Mouse (Mus musculus): ENCODE results near the gene 2310022A10Rik.

2310022A10Rik gene

DNA sequence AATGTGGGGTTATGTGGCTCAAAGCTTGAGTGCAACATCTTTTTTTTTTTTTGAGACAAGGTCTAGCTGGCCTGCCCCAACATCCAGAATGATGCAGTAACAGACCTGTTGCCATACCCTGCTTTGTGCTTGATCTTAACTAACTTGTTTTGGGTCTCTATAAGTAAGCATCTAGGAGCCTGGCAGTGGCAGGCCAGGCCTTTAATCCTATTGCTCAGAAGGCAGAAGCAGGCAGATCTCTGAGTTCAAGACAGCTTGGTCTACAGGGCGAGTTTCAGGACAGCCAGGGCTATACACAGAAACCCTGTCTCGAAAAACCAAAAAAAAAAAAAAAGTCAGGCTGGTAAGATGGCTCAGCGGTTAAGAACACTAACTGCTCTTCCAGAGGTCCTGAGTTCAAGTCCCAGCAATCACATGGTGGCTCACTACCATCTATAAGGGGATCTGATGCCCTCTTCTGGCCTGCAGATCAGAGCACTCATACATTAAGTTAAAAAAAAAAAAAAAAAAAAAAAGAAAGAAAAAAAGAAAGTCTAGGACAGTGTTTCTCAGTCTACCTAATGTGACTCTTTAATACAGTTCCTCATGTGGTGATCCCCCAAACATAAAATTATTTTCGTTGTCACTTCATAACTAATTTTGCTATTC is 37.7 kb downstream of the 2310022A10Rik start:
- DNase-seq (ENCODE audit: low read depth, low spot score) = no peak

DNA sequence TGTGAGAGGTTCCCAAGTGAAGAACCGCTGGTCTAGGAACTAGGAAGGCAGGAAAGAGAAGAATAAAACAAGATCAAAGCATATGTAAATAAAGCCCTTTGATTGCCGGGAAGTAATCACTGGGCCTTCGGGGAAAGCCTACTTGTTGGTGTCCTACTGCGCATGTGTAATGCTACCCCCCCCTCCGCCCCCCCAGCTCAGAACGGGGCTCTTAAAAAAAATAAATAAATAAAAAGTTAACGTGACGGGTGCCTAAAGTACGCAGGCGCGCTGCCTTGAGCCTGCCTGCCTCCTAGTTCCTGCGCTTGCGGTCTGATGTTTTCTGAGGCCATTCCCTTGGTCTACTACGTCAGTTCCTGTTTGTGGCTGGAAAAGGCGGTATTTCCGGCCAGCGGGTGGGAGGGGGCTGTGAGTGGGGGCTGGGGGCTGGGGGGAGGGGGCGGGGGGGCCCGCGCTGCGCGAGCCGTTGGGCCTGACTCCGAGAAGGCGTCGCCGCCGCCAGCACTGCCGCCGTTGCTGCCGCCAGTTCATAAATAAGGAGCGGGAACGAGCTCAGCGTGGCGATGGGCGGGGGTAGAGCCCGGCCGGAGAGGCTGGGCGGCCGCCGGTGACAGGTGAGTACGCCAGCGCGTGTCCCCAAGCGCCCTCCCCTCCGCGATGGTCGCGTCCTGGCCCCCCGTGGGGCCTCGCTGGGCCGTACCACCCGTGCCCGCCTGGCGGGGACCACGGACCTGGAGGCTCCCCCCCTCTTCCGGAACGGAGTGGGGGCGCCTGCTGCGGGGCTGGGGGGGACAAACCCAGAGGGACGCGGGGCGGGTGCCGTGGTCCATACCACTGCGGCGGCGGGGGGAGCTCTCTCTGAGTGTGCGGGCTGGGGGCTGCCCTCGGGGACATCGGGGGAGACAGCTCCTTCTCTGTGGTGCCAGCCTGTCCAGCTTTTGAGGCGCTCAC is 38.5 kb downstream of the 2310022A10Rik start, which contains the start of gene Akt2:
Gene Akt2 (plus strand): TSS at position 287 of the 951 bp plus-strand sequence.
- peak; percentile 98 for DNase-seq (ENCODE audit: low read depth, low spot score)

DNA sequence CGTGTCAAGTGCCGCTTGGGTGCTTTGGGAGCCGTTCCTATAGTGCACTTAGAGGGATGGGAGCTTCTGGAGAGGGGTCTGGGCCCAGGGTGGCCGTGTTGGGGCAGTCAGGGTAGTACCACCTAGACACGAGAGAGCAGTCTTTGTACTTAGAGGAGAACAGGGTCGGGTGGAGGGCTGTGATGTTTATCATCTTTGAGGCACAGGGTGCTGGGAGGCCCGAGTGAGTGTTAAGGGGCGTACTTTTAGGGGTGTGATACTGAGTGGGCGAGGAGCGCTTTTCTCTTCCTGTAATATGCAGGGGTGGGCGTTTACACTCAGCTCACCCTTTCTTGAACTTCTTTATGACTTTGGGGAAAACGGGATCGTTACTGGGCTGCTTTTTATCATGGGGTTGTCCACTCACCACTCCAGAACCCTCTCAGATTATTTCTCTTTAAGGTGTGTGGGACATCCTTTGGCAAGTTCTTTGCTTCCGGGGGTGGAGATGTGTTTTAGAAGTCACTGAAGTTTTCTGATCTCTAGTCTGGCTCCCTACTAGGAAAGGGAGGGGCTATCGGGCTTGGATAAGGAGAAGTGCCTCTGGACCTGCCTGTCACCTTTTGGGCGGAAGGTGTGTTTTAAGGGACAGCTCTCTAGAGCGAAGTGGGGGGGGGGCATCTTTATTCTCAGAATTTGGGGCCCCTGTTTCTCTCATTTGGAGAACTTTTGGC is 39.3 kb downstream of the 2310022A10Rik start:
- DNase-seq (ENCODE audit: low read depth, low spot score) = no peak

DNA sequence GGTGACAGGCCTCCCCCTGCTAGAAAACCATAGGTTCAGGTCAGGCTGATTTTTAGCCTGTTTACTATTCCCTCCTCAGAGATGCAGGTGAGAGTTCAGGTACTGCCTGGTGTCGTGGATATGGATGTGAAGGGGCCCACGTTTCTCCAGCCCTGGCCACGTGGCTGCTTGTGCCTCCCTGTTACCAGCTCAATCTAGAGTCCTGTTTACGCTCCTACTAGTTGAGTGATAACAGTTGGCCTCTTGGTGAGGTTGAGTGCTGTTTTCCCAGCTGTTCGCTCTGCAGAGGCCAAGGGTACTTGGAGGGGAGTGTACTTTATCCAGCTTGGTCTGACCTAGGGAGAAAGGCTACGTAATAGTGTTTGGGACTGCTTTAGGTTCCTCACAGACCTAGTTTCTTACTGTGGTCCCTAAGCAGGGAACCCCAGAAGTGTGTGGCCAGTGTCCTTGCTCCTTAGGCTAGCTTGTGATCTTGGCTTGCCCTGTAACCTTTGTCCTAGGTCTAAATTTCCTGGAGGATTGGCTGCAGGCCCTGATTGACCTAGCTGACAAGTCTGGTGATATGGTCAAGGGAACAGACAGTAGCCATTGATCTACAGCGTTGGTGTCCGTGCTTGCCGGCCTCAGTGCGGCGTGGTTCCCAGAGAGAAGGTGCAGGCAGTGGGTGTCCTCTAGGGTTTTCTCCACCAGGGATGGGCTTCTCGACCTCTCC is 40.1 kb downstream of the 2310022A10Rik start:
- no peak for DNase-seq (ENCODE audit: low read depth, low spot score)

DNA sequence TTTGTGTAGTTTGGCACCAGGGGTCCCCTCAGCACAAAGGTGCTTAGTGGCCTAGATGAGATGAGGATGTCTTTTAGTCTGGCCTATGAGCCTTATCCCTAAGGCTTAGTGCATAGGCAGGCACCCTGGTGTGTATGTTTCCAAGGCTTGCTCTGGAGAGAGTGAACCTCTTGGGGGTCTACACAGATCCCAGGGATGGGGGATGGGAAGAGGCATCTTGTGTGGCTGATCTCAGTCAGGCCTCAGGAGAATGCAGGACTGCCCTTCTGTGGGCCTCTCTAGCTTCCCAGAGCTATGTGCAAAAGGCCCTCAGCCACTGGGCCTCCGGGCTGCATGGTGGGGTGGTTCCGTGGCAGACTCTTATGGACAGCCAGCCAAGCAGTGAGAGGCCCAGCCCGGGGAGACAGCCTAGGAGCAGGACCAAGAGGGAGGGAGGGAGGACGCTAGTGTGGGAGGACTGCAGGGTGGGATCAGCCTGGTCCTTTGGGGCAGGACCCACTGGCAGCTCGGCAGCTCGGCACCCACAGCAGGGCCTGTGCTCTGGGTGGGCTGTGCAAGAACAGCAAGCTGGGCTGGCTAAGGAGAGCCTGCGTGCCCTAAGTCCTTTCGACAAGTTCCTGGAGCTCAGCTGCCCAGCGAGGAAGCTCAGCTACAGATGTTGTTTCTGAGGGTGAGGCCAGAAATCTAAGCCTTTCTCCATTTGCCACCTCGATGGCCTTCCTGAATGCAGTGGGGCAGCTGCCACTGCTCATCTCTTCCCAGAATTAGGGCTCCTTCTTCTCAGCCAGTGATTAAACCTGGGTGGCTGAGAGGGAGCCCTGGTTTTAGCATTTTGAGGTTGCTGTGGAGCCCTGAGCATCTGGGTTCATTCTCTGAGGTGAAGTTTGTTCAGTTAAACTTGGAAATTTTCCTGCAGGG is 43.8 kb downstream of the 2310022A10Rik start:
- DNase-seq (ENCODE audit: low read depth, low spot score) = no peak

DNA sequence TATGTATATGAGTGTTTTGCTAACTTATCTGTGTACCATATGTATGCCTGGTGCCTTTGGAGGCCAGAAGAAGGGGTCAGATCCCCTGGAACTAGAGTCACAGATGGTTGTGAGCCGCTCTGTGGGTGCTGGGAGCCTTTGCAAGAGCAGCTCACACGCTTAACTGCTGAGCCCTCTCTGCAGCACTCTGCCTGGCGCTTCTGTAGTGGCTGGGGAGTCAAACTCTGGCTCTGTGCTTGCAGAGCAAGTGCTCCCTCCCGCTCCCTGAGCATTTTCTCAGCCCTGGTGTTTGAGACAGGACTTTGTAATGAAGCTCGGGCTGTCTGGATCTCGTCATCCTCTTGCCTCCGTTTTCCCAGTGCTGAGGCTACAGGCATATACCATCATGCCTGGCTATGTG is 45.0 kb downstream of the 2310022A10Rik start:
- no peak for DNase-seq (ENCODE audit: low read depth, low spot score)

DNA sequence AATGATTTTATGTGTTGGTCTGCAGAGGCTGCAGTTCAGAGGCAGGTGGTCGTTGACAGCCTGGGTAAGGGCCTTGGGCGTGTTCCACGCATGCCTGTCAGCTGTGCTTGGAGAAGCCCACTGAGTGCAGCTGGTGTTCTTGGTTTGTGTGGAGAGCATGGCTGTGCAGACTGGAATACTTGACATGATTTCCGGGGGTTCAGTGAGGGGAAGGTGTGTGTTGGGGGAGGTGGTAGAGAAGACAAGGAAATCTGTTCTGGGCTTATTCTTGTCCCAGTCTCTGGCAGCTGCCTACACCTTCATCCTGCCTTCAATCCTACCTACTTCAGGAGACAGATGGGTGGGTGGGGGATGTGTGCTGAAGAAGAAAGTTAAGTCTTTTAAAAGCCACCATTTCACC is 48.6 kb downstream of the 2310022A10Rik start:
- DNase-seq (ENCODE audit: low read depth, low spot score) = no peak

DNA sequence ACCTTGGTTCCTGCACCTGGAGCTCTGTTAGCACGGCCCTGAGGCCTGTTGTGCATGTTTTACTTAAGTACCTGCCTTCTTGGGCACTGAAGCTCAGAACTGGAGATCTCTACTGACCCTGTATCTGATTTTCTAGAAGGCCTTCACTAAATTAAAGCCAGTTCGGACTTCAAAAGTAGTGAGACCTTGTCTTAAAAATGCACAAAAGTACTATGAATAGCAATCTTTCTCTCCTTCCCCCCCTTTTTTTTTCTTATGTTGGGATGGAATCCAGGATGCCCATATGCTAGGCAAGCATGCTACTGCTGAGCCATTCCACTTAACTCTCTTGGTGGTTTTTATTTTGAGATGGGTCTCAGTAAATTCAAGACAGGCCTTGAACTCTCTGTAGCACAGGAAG is 49.1 kb downstream of the 2310022A10Rik start:
- DNase-seq (ENCODE audit: low read depth, low spot score) = no peak

DNA sequence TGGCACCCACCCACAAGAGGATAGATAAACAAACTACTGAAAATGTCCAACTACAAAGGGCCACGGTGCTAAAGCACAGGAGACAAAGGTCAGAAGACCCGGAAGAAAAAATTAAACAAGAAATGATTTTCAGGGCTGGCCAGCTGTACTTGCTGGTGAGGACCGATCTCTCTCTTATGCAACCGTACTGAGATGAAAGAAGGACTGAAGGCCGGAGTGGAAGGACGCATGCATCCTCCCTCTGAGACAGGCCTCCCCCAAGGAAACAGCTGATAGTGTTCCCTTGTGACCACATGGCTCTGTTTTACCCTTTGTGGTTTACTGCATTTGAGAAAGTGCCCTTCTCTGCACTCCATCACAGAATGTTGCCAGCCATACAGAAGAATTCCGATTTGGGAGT is 49.8 kb downstream of the 2310022A10Rik start:
- DNase-seq (ENCODE audit: low read depth, low spot score) = no peak

DNA sequence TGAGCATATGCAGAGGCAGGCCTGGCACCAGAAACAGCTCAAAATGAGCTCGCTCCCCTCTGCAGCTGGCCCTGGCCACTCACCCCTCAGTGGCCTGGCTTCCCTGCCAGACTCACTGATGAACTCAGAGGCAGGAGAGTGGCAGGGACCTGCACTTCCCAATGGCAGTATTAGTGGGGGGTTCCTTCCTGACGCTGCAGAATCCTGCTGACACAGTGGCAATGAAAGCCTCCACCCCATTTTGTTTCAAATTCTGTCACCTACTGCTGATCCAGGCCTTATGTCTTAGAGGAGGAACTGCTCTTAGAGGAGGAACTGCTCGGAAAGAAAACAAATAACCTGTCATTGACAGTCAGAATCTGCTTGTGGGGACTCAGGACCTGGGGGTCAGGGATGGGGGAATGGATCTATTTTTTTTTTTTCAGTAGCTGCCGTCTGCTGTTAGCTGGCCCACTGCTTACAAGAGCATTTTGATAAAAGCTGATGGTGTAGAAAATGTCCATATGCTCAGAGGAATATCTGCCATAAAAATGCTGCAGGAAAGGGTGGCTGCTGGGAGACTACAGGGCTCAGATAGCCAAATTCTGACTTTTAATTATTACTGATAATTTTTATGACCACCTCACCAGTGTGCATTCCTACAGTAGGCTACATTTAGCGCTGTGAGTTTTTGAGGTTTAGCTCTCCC is 51.8 kb downstream of the 2310022A10Rik start:
- no peak for DNase-seq (ENCODE audit: low read depth, low spot score)

GRCm38 (mm10) chr7:27605499-27606285 is 52.7 kb downstream of the 2310022A10Rik start:
- DNase-seq (ENCODE audit: low read depth, low spot score) = no peak

GRCm38 (mm10) chr7:27606481-27607254 is 53.6 kb downstream of the 2310022A10Rik start:
- DNase-seq (ENCODE audit: low read depth, low spot score) = no peak

DNA sequence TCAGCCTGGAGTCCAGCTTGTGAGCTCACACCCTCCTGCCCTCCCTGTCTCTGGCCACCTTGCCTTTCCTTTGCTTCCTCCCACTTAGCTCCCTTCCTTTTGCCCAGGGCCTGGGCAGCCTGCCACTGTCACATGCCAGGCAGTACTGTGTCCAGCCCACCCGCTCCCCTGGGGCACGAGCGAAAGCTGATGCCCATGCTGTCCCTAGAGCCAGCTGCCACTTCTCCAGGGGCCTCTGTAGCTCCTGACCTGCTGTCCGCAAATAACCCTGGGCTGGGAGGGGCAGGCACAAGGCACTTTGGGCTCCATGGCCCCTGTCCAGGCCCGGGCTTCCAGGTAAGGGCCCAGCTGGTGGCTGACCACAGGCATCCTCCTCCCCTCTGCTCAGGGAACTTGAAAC is 54.5 kb downstream of the 2310022A10Rik start:
- DNase-seq (ENCODE audit: low read depth, low spot score) = no peak

DNA sequence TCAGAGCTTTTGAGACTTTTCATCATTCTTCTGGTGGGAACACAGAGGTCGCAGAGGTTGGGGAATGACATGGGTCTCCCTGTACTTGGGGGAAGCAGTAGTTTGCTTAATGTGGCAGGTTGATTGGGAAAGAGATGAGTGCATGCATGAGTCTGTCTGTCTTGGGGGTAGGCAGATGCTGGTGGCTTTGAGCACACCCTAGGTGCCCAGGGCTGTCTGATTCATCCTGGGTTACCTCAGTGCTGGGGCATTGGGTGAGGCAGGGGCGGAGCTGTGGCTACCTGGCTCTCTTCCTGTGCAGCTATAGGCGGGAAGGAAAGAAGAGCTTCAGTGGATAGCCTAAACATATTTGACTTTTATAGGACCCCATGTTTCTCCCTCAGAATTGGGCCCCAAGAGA is 55.1 kb downstream of the 2310022A10Rik start:
- DNase-seq (ENCODE audit: low read depth, low spot score) = no peak

DNA sequence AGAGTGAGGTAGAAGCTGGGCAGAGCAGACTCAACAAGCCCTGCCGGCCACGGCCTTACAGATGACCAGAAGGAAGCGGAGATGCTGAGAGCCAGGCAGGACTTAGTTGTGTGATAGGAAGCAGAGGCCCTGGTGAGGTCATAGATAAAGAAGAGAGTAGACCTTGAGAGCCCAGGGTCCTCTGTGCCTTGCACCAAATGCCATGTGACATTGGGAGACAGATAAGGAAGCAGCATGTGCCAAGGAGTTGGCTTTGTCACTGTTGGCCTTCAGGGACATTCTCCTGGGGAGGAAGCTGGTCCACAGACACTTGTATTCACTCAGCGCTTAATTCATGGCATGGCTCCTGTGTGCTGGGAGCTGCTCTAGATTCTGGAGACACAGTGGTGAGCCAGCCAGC is 56.3 kb downstream of the 2310022A10Rik start:
- no peak for DNase-seq (ENCODE audit: low read depth, low spot score)

- DNase-seq (ENCODE audit: low read depth, low spot score) = no peak
Observed at GRCm38 (mm10) chr7:27609688-27610087, 56.7 kb downstream of the 2310022A10Rik start.

DNA sequence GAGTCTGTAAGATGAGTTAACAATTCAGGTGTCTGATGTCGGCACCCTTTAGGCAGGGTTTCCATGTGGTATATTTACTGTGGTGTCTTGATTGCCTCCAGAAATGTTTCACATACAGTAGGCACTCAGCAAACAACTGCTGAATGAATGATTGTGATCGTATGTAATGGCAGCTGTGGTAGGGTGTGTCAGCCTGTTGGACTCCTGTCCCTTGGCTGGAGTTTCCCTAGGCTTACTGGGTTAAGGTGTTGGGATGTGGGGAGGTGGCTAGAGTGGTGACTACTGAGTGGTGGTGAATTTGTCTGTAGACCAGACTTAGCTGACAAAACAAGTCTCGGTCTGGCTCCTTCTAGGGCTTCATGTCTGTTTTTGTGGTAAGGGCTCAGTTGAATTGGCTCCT is 57.3 kb downstream of the 2310022A10Rik start:
- DNase-seq (ENCODE audit: low read depth, low spot score) = no peak

- no peak for DNase-seq (ENCODE audit: low read depth, low spot score)
Observed at GRCm38 (mm10) chr7:27610871-27611270, 57.8 kb downstream of the 2310022A10Rik start.

Data from mesoderm, embryonic 11.5 days (tissue).